In genomic region chr2:34628903-34629540, GRCm38 (mm10) we compare ENCODE assay signal across 12 mouse cellular contexts.
DNase-seq lines count a peak whose midpoint lies in the region; ATAC-seq and TF ChIP-seq lines count a peak whose summit lies in the region.
"Had no signal": no experiment of that assay in that cellular context is flagged by ENCODE, and none has a peak within 500 bp of the region (broad histone marks: within the 10 kb centered on the region; RNA-seq: fewer than 3 reads in every experiment).

No protein-coding gene starts in this region.

- H3ac ChIP-seq in C2C12 (ENCODE audit: control insufficient read depth, insufficient read length, low read depth), result no peak overlapping the region

- H3K9ac ChIP-seq in kidney, embryonic 16.5 days (replicated peaks; ENCODE audit: low read length), result no peak overlapping the region
- no peak overlapping the region for H3K9ac ChIP-seq in hindbrain, embryonic 11.5 days (ENCODE audit: low read depth, low read length)
- H3K9ac ChIP-seq in hindbrain, embryonic 12.5 days, result no peak overlapping the region

- no peaks in the 10 kb centered on the region for H3K79me2 ChIP-seq in C2C12 (ENCODE audit: control insufficient read depth, insufficient read depth)

- TF ChIP-seq CTCF in C2C12 (IDR thresholded peaks at IDR 0.05; ENCODE audit: control insufficient read depth, insufficient read depth, insufficient read length), result no peak

- H3K9me3 ChIP-seq in kidney, embryonic 16.5 days (ENCODE audit: low read length), result no peaks in the 10 kb centered on the region
- no peaks in the 10 kb centered on the region for H3K9me3 ChIP-seq in limb, embryonic 10.5 days (replicated peaks)
- no peaks in the 10 kb centered on the region for H3K9me3 ChIP-seq in hindbrain, embryonic 11.5 days (ENCODE audit: control insufficient read depth, low read length)
- no peaks in the 10 kb centered on the region for H3K9me3 ChIP-seq in hindbrain, embryonic 12.5 days (replicated peaks)

- H3K4me3 ChIP-seq in kidney, embryonic 16.5 days (ENCODE audit: low read length), result no peak overlapping the region
- no peak overlapping the region for H3K4me3 ChIP-seq in C2C12 (ENCODE audit: insufficient read depth, poor library complexity, severe bottlenecking)
- H3K4me3 ChIP-seq in limb, embryonic 10.5 days, result no peak overlapping the region
- H3K4me3 ChIP-seq in hindbrain, embryonic 11.5 days (ENCODE audit: low read depth, low read length), result no peak overlapping the region
- no peak overlapping the region for H3K4me3 ChIP-seq in hindbrain, embryonic 12.5 days
- H3K4me3 ChIP-seq: left cerebral cortex, adult 2 months had no signal

- H3K27ac ChIP-seq in kidney, embryonic 16.5 days (ENCODE audit: low read length), result peak overlapping the region; percentile 69
- H3K27ac ChIP-seq in limb, embryonic 10.5 days, result 0 out of 2 replicates have a peak overlapping the region, but pooled peaks have one; percentile 39
- no peak overlapping the region for H3K27ac ChIP-seq in hindbrain, embryonic 11.5 days (ENCODE audit: low read depth, low read length)
- no peak overlapping the region for H3K27ac ChIP-seq in hindbrain, embryonic 12.5 days
- H3K27ac ChIP-seq: left cerebral cortex, adult 2 months had no signal

- H3K4me2 ChIP-seq in kidney, embryonic 16.5 days (replicated peaks; ENCODE audit: low read depth, low read length), result no peak overlapping the region
- no peak overlapping the region for H3K4me2 ChIP-seq in hindbrain, embryonic 11.5 days (replicated peaks; ENCODE audit: low read depth, low read length)
- no peak overlapping the region for H3K4me2 ChIP-seq in hindbrain, embryonic 12.5 days (replicated peaks)

- H3K4me1 ChIP-seq in kidney, embryonic 16.5 days (ENCODE audit: insufficient read depth, low read length), result peaks cover 33% of the 10 kb centered on the region
- peaks cover 39% of the 10 kb centered on the region for H3K4me1 ChIP-seq in limb, embryonic 10.5 days
- no peaks in the 10 kb centered on the region for H3K4me1 ChIP-seq in hindbrain, embryonic 11.5 days (replicated peaks; ENCODE audit: control insufficient read depth, insufficient read depth, low read length)
- H3K4me1 ChIP-seq in hindbrain, embryonic 12.5 days, result peaks cover 10% of the 10 kb centered on the region; the same call in 1 of the 2 replicates

- DNase-seq in adrenal gland, adult 2 months, result peak; percentile 64
- DNase-seq in adrenal gland, adult 8-10 months, result no peak
- no peak for DNase-seq in kidney, postnatal 25 days
- DNase-seq in limb, embryonic 10.5 days (ENCODE audit: low spot score), result no peak
- DNase-seq in hindbrain, embryonic 11.5 days (ENCODE audit: low spot score), result no peak
- DNase-seq: midbrain, embryonic 14.5 days; right cerebral cortex, postnatal 25 days had no signal

- no peaks in the 10 kb centered on the region for H3K27me3 ChIP-seq in kidney, embryonic 16.5 days (ENCODE audit: insufficient read depth, low read length)
- no peaks in the 10 kb centered on the region for H3K27me3 ChIP-seq in C2C12 (ENCODE audit: control insufficient read depth, insufficient read depth, insufficient read length)
- no peaks in the 10 kb centered on the region for H3K27me3 ChIP-seq in limb, embryonic 10.5 days (ENCODE audit: low read depth, poor library complexity, severe bottlenecking)
- no peaks in the 10 kb centered on the region for H3K27me3 ChIP-seq in hindbrain, embryonic 11.5 days (ENCODE audit: control insufficient read depth, insufficient read depth, low read length)
- H3K27me3 ChIP-seq in hindbrain, embryonic 12.5 days, result no peaks in the 10 kb centered on the region

- WGBS in kidney, embryonic 16.5 days, result 63% methylated on average over 4 of the region's 4 CpGs
- 83% methylated on average over 4 of the region's 4 CpGs for WGBS in limb, embryonic 10.5 days
- 93% methylated on average over 4 of the region's 4 CpGs for WGBS in hindbrain, embryonic 11.5 days
- WGBS in hindbrain, embryonic 12.5 days, result 89% methylated on average over 4 of the region's 4 CpGs

- 0 out of 2 replicates have a peak, but pooled peaks cover 6% of the 10 kb centered on the region for H3K36me3 ChIP-seq in kidney, embryonic 16.5 days (ENCODE audit: insufficient read depth, low read length)
- H3K36me3 ChIP-seq in C2C12 (ENCODE audit: control insufficient read depth, insufficient read depth), result peaks cover under 1% of the 10 kb centered on the region
- H3K36me3 ChIP-seq in limb, embryonic 10.5 days, result peaks cover 15% of the 10 kb centered on the region
- H3K36me3 ChIP-seq in hindbrain, embryonic 11.5 days (ENCODE audit: control insufficient read depth, insufficient read depth, low read length), result no peaks in the 10 kb centered on the region
- peaks cover 9% of the 10 kb centered on the region; the same call in 1 of the 2 replicates for H3K36me3 ChIP-seq in hindbrain, embryonic 12.5 days

- no peak for ATAC-seq in kidney, embryonic 16.5 days (ENCODE audit: low FRiP score, low TSS enrichment)
- ATAC-seq in hindbrain, embryonic 11.5 days (ENCODE audit: low FRiP score), result no peak
- no peak for ATAC-seq in hindbrain, embryonic 12.5 days (ENCODE audit: low FRiP score)
- ATAC-seq: activated CD4-positive, CD25-positive, alpha-beta regulatory T cell, adult 4 months had no signal

- H3K79me3 ChIP-seq in C2C12 (ENCODE audit: low read depth), result no peaks in the 10 kb centered on the region

TF ChIP-seq in C2C12, 6 proteins besides CTCF, POLR2A, EP300 and RAD21:
- TF ChIP-seq USF1 (IDR thresholded peaks at IDR 0.05; ENCODE audit: low read depth) (no peak), MYOG (IDR thresholded peaks at IDR 0.05; ENCODE audit: control insufficient read depth, extremely low read depth, insufficient read length) (no peak), MYOD1 (IDR thresholded peaks at IDR 0.05; ENCODE audit: control insufficient read depth, insufficient read length, low read depth) (no peak), CEBPB (IDR thresholded peaks at IDR 0.05; ENCODE audit: low read depth) (peak; percentile 39)

Comparison
In these comparisons a context has a peak if more than half of its experiments do, and no peak if none do; other contexts are left out.
1. H3K27ac ChIP-seq: peak in kidney, embryonic 16.5 days (single experiment) and limb, embryonic 10.5 days (single experiment); none in hindbrain, embryonic 11.5 days (single experiment) and hindbrain, embryonic 12.5 days (single experiment).